Mouse (Mus musculus) testis, adult 2 months (tissue): ENCODE data around the gene Ppy.

ENCODE experiments used
- CTCF ChIP-seq: fragments of 200-500 bp; IDR thresholded peaks from 2 replicates; pipeline ENCODE4 v1.5.1; 2012; ENCODE audit warnings: low read depth, mild to moderate bottlenecking, inconsistent platforms, low read length, moderate library complexity; ENCODE audit not compliant: control insufficient read depth, insufficient read depth, insufficient replicate concordance
- POLR2A ChIP-seq: fragments of 200-500 bp; IDR thresholded peaks from 2 replicates; pipeline ENCODE4 v1.6.1; 2012; ENCODE audit warnings: low read depth, mild to moderate bottlenecking, inconsistent platforms, low read length, moderate library complexity; ENCODE audit not compliant: control insufficient read depth

DNA sequence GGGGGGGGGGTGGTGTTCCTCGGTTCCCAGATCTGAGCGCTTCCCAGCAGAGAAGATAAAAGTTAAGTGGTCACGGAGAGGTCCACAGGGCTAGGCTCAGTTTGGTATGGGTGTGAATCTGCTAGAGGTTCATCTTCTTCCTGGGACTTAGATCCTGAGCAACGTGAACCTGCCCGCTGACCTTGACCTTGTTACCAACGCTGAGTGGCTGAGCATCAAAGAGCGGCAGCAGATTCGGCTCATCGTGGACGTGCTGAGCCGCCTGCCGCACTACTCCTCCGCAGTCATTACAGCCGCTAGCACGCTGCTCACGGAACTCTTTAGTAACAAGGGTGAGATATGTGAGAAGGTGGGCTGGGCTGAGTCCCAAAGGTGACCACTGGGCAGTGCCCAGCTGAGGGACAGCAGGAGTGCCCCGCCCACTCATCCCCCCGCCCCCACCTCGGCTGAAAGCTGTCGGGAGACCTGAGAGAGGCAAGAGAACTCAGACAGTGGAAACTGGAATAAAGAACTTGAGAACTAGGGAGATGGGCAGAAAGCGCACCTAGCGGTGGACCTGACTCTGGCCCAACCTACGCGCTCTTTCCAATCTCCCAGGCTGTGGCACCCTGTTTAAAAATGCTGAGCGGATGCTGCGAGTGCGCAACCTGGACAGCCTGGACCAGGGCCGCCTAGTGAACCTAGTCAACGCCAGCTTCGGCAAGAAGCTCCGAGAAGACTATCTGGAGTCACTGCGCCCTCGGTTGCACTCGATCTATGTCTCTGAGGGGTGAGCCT lies 46.3 kb upstream of the Ppy start:
- TF ChIP-seq CTCF, result no peak
- TF ChIP-seq POLR2A, result no peak
